Mouse (Mus musculus) urinary bladder, adult 18-20 months (tissue): Measurements from ENCODE around the gene Rab22a.
"Not testable (repeated sequence)": the region's sequence is repeated elsewhere in the genome, so short reads cannot be mapped to it uniquely, and the experiment has no call there.

ENCODE experiments used
- DNase-seq, 2 experiments: peaks; one replicate each; pipeline ENCODE4 v3.0.0; 2022; ENCODE audit warnings: low spot score in 2 of 2, mixed read lengths in 2 of 2

Gene Rab22a

DNA sequence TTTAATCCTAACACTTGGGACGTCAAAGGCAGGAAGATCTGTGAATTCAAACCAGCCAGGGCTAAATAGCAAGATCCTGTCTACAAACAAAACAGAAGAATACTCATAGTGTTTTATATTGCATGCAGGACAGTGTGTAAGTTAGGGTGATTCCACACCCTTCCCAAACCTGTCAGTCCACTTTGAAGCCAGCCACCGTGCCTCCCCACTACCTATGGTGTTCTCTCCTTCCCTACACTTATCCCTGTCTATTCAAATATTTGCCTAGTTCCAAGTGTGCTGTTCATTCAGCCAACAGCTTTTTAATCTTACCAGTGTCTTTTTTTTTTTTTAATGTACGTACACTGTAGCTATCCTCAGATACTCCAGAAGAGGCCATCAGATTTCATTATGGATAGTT, 7.3 kb downstream of the Rab22a start:
- no peak for DNase-seq

DNA sequence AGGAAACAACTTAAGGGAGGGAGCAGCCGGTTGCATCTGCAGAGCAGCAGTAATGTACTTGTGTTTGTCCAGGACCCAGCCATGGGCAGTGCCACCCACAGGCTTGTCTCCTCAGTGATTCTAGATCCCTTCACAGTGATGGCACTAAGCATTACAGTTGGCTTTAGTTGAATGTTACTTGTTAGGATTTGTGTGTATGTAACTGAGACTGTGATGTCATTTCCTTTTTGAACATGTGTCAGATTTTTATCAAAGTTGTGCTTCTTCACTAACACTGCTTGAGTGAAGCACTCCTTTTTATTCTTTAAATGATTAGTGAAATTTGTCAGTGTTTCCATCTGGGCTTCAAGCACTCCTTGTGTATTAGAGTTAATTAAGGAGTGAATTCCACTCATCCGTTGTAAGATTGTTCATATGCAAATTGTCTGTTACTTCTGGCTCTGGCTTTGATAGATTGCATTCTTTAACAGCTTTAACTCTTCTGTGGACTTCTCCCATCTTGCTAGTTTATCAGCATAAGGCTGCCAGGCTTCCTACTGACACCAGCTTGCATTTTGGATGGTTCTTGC, 12.9 kb downstream of the Rab22a start:
- DNase-seq: no peak

DNA sequence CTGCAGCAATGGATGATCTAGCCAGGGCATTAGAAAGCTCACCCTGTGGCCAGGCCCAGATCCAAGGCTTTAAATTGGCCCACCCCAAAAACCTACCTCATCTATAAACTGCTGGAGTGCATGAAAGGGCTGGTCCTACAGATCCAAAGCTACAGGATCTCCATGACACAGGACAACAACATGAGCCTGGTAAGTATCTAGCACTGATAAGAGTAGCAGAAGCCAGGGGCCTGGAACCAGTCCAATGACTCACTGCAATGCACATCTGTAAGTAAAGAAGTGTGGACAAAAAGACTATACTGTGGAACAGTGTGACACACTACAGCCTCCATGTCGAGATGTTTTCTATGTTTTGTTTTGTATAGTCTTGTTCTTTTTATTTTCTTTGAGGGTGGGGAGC, 13.9 kb downstream of the Rab22a start:
- no peak for DNase-seq

DNA sequence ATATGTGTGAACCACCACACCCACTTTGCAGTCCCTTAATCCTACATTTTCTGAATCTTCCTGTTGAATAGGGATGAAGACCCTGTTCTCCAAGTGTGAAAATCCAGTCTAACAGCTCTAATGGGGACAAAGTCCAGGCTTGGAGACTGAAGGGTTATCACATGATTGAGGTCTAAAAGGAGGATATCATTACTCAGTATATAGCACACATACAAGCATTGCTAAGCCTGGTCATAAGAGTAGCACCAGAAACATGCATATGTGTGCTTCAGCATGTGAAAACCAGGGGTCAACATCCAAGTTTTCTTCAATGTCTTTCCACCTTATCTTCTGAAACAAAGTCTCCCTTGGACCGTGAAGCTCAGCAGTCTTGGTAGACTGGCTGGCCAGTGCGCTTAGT, 19.0 kb downstream of the Rab22a start:
- DNase-seq: no peak

DNA sequence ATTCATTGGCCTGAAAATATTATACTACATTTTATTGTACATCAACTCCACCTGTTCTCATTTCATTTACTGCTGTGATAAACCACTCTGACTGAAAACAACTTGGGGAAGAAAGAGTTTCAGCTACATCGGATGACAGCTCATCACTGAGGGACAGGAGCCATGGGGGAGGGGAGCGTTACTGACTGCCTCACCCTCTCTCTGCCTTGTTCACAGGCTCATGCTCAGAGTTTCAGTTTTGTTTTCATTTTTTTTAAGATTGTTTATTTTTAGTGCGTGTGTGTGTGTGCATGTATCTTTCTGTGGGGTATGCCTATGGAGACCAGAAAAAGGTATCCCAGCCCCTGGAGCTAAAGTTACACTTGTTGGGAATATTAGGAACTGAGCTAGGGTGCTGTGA, 19.7 kb downstream of the Rab22a start:
- no peak for DNase-seq

DNA sequence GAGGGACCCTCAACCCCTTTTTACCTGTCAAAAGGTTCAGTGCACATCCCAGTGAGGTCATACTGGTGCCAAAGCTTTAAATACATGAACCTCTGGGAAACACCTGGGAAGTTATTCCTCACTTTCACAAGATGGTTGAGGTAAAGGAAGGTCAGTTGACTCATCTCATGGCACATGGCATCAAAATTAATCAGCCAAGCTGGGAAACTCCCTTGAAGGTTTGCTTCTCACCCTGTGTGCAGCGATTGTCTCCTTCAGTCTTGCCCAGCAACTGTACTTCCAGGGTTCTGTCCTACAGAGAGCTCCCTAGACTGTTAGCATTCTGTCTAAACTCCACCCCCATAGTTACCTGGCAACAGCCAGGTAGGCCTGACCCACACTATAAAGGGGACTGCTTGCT, 20.6 kb downstream of the Rab22a start:
- DNase-seq: no peak

DNA sequence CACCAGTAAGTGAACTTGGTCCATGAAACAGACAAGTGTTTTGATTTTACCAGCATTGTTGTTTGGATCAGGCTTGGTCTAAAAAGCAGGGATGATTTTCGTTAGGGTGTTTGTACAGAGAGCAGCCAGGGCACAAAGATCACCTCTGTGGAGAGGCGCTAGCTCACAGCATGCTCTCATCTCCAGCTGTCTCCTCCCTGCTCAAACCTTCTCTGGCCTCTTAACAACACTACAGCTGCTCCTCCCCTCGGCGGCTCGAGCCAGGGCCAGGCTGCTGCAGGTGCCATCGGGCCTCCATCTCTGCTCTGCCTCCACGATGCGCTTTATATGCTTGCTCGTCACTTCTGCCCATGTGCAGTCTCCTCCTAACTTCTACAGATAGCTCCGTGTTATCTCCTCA, 23.2 kb downstream of the Rab22a start:
- DNase-seq: no peak

DNA sequence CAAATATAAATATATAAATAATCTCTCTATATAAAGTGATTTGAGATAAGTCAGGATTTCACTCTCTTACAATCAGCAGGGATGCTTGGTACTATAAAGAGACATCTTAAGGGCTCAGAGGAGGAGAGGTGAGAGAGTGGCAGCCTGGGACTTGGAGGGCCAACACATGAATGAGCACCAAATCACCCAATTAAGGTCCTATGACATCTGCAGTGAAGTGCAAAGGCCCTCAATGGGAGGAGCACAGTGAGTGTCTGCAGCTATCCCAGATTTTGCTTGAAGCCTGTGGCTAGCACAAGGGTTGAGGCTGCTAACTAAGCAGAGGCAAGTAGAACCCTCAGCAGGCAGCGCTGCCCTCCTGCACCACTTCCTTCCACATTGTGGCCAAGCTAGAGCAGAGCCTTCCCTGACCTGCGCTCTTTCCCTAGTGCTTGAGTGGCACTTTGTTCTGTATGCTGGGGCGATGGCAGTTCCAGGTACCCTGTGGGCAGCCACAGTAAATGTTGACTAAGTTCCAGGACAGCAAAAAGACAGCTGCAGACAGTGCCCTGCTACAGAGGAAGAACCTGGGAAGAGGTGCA, 26.3 kb downstream of the Rab22a start:
- no peak for DNase-seq

DNA sequence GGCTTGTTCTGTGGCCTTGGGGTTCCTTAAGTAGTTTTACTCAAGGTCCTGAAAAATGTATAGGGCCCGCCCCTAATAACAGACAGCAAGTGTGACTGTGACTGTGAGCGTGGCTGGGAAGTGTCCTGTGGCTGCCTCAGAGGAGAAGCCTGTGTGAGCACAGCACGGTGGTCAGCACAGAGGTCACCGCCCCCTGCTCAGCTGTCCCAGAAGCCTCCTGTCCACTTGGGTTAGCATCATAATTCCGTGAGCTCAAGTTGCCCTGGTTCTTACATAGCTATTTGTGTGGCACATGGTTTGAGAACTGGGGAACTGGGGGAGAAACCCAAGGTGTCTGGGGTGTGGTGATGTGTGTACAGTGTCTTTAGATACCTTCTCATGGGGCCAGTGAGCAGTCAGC, 27.8 kb downstream of the Rab22a start:
- DNase-seq: no peak

DNA sequence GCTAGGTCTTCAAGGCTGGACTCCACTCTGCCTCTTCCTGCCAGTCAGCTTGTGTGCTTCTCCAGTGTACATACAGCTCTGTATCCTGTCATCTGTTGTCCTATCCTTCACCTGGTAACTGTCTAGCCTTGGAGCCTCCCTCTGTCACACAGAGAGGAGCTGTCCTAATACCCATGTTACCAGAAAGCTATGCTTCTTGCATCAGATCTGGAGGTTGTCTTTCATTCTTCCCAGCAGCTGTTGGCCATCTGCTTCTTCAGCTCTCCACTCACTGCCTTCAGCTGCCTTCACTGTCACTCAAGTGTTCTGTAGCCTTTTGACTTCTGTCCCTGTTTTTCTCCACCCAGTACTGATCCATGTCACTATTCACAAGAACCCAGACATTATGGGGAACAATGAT, 30.3 kb downstream of the Rab22a start:
- DNase-seq: no peak

DNA sequence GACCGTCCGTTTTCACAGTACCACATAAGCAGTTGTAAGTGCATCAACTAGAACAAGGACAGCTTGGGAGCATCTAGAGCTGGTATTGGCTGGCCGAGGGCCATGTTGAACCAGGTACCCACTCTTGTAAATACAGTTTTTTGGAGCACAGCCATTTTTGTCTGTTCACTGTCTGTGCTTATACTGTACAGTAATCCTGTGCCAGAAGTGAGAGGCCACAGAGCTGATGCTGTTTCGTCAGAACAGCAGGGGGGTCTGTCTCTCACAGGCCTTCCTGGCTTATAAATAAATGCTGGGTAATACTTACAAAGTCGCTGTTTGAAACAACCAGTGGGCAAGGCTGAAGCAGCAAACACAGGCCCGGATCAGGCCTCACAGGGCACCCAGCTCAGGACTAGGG, 32.2 kb downstream of the Rab22a start:
- DNase-seq: no peak

DNA sequence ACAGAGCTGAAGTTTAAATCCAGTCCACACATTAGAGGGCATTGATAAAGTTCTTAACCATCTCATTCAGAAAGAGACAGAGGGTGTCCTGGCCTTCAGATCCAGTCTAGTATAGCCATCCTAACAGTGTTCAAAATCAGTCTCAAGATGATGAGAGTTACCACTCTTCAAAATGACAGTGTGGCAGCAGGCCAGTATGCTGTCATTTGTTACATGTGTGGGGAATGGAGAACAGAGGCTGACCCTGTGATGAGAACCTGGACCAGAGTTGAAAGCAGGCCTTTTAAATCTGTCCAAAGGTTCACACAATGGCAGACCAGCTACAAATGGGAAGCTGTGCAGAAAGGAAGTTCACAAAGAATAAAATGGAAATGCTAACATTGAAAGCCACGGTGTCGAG, 33.1 kb downstream of the Rab22a start:
- no peak for DNase-seq

DNA sequence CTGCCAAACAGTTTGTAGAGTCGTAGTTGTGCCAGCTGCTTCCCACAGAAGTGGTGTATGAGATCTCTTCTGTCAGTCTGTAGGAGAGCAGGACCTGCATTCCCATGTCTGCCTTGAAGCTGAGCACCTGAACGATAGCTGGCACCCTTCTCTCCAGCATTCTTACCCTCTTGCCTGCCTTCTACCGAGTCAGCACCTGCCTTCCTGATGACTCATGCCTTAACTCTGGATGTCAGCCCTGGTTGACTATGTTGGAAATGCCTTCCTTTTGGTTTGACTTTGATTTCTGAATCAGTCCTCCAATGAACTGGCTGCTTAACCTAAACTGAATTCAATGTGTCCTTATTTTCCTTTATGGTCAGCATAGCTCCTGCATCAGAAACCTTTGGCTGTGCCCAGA, 39.3 kb downstream of the Rab22a start:
- peak in 1 of 2 experiments; percentile 42 for DNase-seq

DNA sequence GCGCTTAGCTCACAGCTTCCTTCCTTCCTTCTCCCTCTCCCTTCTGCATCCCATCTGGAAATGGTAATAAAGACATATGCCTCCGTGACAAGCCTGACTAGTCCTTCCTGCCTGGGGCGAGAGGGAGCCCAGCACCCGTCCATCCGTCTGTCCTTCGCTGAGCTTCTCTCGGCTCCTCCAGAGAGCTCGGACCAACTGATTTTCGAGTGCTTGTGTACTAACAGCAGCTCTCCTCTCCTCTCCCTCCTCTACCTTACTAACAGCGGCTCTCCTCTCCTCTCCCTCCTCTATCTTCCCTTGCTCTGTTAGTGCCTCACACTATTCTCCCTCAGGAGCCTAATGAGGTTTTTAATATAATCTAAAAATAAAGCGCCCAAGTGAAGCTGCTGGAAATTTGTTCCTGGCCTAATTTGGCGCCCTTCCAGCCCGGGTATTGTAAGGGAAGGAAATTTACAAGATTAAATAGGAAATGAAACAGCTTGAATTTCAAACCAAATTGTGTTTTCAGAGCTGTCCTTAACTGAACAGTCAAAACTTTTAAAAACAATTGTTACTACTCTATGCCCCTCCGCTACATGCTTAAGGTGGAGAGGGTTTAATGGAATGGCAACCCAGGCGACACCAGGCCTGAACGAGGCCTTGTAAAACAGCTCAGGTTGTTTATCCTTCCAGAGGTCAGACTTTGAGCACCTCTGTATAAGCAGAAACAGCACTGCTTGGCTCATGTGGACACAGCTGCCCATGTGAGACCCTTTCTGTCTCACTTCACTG, 42.7 kb downstream of the Rab22a start:
- DNase-seq: no peak

DNA sequence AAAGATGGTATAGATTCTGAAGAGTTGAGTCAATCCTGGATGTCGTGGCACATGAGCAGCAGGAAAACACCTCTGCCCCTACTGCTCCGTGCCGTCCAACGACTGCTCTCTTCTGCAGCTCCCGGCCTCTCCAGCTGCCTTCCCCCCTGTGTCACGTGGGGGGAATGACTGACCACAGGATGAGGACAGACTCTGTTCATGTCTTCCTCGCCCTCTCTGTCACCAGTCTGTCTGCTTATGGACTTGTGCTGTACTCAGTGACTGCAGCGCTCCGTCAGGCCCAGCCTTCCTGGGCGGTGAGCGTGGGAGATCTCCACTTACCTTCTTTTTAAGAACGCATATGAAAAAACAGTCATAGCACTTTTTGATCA, 43.3 kb downstream of the Rab22a start:
- no peak for DNase-seq

DNA sequence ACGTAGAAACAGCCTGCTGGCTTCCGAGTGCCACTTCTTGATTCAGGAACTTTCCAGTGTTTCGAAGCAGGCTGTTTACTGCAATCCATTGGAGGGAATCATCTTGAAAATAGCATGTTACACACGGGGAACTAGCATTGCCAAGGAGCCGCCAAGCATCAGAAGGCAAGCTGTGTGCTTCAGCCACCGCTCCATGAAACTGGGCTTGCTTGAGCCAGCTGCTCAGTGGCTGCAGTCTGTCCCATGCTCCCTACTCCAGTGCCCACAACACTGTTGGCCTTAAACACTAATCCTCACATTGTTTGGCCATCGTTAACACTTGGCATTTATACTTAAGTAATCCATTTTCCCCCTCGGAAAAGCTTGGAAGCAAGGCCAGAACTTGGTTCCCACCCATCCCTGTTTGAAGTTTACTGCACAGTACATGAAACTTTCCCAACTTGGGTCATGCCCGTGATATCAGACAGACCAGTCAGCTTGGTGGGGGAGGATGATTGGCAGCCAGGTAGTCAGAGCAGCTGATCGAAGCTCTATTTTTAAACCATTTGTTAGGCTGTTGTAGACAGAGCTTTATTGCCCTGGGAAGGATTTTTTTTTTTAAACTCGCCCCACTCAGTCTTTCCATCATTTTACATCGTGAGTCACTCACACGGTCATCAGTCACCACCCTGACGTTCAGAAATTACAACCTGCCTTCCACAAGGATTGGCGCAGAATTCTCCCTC, 46.4 kb downstream of the Rab22a start:
- no peak for DNase-seq

DNA sequence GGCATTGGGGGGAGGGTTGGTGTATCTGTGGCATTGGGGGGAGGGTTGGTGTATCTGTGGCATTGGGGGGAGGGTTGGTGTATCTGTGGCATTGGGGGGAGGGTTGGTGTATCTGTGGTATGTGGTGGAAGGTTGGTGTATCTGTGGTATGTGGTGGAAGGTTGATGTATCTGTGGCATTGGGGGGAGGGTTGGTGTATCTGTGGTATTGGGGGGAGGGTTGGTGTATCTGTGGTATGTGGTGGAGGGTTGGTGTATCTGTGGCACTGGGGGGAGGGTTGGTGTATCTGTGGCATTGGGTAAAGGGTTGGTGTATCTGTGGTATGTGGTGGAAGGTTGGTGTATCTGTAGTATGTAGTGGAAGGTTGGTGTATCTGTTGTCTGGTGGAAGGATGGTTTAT, 48.1 kb downstream of the Rab22a start:
- not testable (repeated sequence) for DNase-seq

DNA sequence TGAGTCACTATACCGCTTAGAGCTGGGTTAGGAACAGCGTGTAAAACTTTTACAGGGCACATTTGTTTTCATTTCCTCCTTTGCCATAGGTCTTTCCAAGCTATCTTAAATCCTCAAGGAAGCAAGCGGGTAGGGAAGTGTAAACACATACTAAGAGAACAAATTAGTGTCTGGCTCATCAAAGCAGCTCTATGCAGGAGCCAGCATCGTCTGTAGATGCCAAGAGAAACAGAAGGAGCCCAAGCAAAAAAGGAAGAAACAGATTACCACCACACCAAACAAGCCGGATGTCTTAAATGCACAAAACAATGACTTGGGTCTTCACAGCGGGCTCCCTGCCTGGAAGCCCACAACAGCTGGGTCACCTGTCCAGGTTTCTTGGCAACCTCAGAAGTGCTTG, 50.6 kb downstream of the Rab22a start:
- DNase-seq: no peak

DNA sequence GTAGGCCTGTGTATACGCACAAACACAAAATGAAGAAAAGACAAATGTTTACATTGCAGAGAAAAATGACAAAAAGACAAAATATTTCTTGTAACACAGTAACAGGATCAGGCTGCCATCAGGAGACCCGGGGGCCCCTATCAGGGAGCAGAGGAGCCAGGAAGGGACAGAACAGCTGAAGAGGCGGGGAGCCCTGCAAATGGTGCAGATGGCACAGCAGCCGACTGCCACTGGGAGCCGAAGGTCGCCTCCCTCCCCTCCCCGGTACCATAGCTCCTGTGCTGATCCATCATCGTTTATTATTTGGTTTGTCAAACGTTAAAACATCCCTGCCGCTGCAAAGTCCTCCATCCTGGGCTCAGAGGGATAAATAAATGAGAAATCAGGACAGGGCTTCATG, 53.1 kb downstream of the Rab22a start:
- DNase-seq: no peak

DNA sequence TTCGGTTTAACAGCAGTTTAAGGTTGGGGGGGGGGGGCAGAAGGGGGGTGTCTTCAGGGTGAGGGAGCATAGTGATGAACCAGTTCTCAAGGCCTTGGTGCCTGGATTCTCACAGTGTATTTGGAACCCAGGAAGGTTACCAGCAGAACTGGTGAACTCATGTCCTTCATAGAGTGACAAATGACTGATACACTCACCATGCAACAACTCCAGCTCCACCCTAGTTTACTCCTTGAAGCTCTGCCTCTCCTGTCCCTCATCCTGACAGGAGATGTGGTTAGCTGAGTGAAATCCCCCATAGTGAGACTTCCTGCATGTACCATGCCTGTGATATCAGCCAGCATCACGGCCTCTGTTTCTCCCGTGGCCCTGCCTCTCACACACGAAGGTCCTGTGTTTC, 53.7 kb downstream of the Rab22a start:
- DNase-seq: no peak

DNA sequence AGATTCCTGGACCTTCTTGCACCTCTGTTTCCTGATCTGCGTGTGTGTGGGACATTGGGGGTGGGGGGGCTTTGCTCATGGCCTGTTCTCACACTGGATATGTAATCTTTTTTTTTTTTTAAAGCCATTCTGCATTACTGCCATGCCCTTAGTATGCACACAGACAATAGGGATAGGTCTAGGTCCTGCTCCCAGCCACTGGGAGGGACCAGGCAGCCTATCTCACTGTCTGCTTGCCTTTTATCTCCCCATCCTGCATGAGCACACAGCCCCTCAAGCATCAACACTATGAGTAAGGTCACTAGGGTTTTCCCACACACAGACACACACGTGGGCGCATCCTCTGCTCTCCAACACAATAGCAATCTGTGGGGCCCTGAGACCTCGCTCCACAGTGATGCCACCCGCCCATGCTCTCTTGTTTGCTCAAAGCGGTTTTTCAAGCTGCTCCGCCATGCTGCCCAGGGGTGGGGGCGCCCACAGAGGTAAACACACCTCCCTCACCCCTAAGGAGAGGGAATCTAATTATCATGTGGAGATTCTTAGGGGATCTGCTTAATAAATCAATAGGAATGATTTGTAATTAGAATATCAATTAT, 55.2 kb downstream of the Rab22a start:
- DNase-seq: no peak

DNA sequence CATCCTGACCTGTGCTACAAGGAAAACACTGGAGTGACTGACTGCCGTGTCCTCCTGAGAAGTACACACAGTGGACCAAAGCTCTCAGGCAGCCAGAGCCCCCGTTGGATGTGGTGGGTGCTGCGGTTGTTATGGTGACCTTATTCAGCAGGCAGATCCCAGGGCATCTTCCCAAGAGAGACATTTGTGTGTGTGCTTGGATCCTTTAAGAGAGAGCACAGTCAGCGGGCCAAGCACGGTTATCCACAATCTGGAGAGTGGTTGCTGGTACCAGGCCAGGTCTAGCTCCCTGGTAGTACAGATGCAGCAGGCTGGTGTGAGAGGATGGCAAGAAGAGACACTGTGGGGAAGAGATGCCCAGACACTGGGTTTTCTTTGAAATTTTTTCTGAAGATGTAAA, 57.4 kb downstream of the Rab22a start:
- no peak for DNase-seq

DNA sequence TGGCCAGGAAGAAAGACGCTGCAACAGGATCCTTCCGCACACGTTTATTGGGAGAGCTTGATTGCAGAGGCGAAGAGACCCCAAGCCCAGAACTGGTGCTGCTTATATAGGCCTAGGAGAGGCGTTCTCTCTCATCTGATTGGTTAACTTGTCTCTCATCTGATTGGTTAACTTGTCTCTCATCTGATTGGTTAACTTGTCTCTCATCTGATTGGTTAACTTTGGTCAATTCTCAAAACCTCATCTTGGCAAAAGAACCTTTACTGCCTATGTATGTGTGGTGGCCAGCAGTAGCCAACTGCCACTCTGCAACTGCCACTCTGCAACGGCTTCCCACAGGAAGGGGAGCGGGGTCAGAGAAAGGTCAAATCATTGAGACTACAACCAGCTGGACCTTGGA, 59.6 kb downstream of the Rab22a start, which contains the start of gene 1700010B08Rik:
Gene 1700010B08Rik (plus strand): TSS at position 301 of the 400 bp plus-strand sequence.
- not testable (repeated sequence) for DNase-seq
